Mouse (Mus musculus): ENCODE results near the gene Chd9. TPM values are rescaled to one million over a fixed set of nuclear protein-coding genes. Genes with fewer than 3 reads are reported as not detected.

The Chd9 gene
- polyA plus RNA-seq, 1 experiment from 2014 or later: 81.9 TPM

DNA sequence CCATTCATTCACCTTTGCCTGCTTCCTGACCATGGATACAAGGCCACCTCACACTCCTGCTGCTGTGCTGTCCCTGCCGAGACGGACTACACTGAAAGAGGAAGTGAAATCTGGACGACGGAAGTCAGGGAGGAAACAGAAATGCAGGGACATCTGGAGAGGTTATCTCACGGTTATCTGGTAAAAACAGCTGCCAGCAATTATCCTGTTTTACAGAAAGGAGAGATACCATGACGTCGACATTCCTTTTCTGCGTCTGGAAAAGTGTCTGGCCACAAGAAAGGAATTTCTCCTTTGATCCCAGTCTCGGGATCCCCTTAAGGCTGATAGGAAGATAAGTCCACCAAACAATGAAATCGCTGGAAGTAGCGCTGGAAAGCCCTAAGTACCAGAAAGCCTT is 5.7 kb upstream of the Chd9 start:
- no peak for ATAC-seq (ENCODE audit: borderline replicate concordance, extremely low read depth, low FRiP score, low TSS enrichment)
- no peaks in the 10 kb centered on the region for H3K36me3 ChIP-seq
- WGBS: 10% methylated on average over 11 of the region's 11 CpGs
- H3K4me2 ChIP-seq: no peak overlapping the region; the same call in 1 of the 2 replicates
- H3K27ac ChIP-seq: no peak overlapping the region
- H3K4me3 ChIP-seq: no peak overlapping the region
- H3K9ac ChIP-seq: no peak overlapping the region
- H3K4me1 ChIP-seq: 0 out of 2 replicates have a peak, but pooled peaks cover 4% of the 10 kb centered on the region
- H3K27me3 ChIP-seq: no peaks in the 10 kb centered on the region
- no peaks in the 10 kb centered on the region for H3K9me3 ChIP-seq

DNA sequence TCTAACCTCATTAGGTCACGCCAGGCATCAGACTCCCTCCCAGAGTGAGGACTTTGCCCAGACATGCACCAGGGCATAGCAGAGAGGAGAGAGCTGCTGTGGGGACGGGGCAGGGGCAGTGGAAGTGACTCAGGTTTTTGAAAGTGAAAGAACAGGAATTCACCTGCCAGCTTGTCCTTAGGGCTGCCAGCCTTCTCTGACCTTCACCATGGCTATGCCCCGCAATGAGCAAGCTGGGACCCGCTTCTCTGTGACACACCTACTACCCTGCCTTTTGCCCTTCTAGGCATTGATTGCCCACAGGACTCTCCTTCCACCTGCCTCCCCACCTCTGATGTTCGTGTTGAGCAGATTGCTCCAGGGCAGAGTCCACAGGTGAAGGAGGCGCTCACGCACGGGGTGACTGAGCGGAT is 2.7 kb upstream of the Chd9 start:
- ATAC-seq (ENCODE audit: borderline replicate concordance, extremely low read depth, low FRiP score, low TSS enrichment): no peak
- no peak overlapping the region for H3K9ac ChIP-seq
- no peaks in the 10 kb centered on the region for H3K27me3 ChIP-seq
- WGBS: 76% methylated on average over 9 of the region's 9 CpGs
- H3K4me2 ChIP-seq: no peak overlapping the region
- no peak overlapping the region for H3K27ac ChIP-seq
- peaks cover 19% of the 10 kb centered on the region for H3K4me1 ChIP-seq
- no peaks in the 10 kb centered on the region for H3K36me3 ChIP-seq
- H3K9me3 ChIP-seq: no peaks in the 10 kb centered on the region
- no peak overlapping the region for H3K4me3 ChIP-seq

DNA sequence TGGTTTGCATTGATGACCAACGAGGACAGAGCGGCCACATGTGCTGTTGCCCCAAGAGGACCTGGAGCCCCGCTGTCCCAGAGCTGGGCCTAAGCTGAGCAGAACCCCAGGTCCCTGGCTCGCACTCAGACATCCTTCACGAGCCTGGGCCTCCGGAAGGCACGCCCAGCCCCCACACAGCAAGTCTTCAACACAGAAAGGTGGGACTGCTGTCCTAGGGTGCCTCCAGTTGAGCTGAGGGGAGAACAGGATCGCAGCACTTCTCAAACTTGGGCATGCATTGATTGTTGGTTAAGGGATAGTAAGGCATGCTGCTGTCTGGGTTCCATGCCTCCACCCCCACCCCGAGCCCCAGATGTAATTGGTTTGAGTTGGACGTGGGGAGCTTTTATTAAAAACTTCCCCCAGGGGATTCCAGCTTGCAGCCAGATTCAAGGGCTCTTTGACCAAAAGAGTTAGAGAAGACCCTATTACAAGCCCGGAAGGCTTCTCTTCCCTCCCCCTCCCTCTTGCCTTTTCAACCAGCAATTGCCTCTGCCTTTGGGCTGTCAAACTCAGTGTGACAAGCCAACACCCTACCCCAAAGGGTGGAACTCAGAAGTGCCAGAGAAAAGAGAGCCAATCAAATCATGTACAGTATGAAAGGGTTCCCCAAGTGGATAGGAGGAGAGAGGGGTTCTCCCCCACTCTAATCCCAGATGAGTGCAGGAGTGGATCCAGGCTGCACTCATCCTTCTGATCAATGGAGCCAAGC is 1.0 kb downstream of the Chd9 start:
- ATAC-seq (ENCODE audit: borderline replicate concordance, extremely low read depth, low FRiP score, low TSS enrichment): peak; percentile 74
- Histone ChIP-seq H3K4me2 (peak overlapping the region; percentile 77), H3K4me1 (peaks cover 15% of the 10 kb centered on the region), H3K27me3 (no peaks in the 10 kb centered on the region), H3K9ac (peak overlapping the region; percentile 55), H3K4me3 (peak overlapping the region; percentile 54), H3K36me3 (no peaks in the 10 kb centered on the region), H3K27ac (peak overlapping the region; percentile 42; the same call in 1 of the 2 replicates), H3K9me3 (no peaks in the 10 kb centered on the region)
- WGBS: 4% methylated on average over 11 of the region's 11 CpGs

DNA sequence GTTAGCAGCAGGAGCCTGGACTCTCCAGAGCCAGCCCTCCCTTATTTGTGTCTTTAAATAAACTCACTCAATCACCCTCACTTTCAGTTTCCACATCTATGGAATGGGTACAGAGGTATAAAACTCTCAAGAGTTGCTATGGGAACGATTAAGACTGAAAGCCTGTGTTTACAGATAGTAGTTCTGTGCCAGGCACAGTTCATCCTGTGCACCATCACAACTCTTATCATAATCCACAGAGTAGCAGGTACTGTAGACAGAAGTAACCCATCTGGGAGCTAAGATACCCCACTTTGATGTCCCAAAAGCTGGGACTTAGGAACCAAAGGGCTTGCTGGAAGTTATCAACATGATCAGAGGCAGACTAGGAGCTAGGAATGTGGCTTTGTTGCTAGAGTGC is 1.7 kb downstream of the Chd9 start:
- no peak overlapping the region for H3K27ac ChIP-seq
- 0 out of 2 replicates have a peak overlapping the region, but pooled peaks have one; percentile 55 for H3K9ac ChIP-seq
- H3K36me3 ChIP-seq: no peaks in the 10 kb centered on the region
- ATAC-seq (ENCODE audit: borderline replicate concordance, extremely low read depth, low FRiP score, low TSS enrichment): no peak
- H3K4me1 ChIP-seq: peaks cover 15% of the 10 kb centered on the region
- H3K4me2 ChIP-seq: peak overlapping the region; percentile 77
- no peaks in the 10 kb centered on the region for H3K9me3 ChIP-seq
- 53% methylated on average over 1 of the region's 1 CpGs for WGBS
- H3K4me3 ChIP-seq: peak overlapping the region; percentile 54; the same call in 1 of the 2 replicates
- H3K27me3 ChIP-seq: no peaks in the 10 kb centered on the region

DNA sequence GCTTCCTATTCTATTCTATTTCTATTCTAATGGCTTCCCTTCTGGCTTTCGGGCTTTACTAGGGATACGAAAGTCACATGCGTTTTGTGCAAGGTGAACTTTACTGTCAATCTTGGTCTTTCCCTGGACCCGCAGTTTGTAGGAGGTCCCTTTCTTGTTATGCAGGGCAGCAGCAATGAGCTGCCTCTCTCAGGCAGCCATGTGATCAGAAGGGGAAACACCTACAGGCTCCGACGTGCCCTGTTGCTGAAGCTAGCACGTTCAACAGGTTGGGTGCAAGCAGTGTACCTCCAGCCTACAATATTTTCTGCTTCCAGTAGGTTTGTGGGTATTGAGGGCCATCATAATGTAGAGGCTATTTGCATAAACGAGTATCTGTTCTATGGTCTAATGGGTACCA is 2.8 kb downstream of the Chd9 start:
- Histone ChIP-seq H3K27ac (no peak overlapping the region), H3K36me3 (no peaks in the 10 kb centered on the region), H3K4me1 (peaks cover 15% of the 10 kb centered on the region), H3K4me2 (no peak overlapping the region), H3K27me3 (no peaks in the 10 kb centered on the region), H3K9ac (no peak overlapping the region), H3K9me3 (no peaks in the 10 kb centered on the region), H3K4me3 (no peak overlapping the region)
- 60% methylated on average over 8 of the region's 8 CpGs for WGBS
- no peak for ATAC-seq (ENCODE audit: borderline replicate concordance, extremely low read depth, low FRiP score, low TSS enrichment)

DNA sequence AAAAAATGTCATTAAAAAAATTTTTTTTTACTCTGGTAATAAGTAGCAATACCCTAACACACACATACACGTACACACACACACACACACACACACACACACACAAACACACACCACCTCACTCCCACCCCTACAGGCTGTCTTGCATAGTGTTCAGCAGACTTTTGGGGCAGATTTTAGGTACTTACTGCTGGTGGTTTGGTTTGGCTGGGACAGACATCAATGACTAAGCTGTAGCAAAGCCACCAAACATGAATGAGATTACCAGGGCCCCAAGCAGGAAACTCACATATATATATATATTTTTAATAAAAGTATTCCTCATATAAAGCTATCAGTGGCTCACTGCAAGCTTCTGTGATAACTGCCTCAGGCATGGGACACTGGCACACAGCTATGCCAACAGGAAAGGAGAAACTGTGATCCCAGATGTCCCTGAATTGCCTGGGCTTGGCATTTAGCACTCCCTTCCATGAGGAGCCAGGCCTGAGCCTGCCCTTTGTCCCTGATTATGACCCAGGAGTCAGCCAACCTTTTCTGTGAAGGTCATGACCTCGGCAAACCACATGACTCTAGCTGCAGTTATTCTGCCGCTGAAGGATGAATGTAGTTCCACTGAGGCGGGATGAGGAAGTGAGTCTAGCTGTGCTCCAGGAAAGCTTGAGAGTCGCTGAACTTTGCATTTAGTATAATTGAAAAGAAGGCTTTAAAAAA is 4.6 kb downstream of the Chd9 start:
- Histone ChIP-seq H3K9ac (no peak overlapping the region), H3K4me2 (no peak overlapping the region), H3K27ac (no peak overlapping the region), H3K9me3 (no peaks in the 10 kb centered on the region), H3K4me1 (peaks cover 15% of the 10 kb centered on the region), H3K27me3 (no peaks in the 10 kb centered on the region), H3K4me3 (no peak overlapping the region), H3K36me3 (no peaks in the 10 kb centered on the region)
- ATAC-seq (ENCODE audit: borderline replicate concordance, extremely low read depth, low FRiP score, low TSS enrichment): no peak
- 58% methylated on average over 5 of the region's 5 CpGs for WGBS

DNA sequence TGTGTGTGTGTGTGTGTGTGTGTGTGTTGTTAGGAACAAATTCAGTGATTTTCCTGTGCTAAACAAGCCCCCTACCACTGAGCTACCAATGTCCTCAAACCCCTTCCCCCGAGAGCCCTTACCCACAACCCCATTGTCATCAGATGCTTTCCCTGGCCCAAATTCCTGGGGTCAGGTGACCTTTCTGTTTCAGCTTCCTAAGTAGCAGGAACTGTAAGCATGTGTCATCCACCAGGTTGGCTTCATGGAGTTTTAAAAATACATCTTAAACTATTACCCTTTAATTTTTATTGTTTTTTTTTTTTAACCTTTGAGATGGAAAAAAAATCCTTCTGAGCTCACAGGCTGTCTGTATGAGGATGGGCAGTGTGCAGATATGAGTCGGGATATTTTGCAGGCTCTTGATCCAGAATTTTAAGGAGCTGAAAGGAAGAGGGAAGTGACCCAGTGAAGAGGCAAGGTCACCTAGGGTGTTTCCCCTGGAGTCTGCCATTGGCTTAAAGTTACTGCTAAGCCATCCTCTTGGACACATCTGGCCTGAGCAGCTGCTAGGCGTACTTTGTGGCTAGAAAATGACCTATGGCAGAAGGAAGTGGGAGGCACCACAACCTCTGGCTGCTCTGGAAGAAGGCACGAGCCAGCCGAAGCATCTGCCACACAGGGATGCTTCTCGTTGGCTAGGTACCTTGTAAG is 5.6 kb downstream of the Chd9 start:
- Histone ChIP-seq H3K9me3 (no peaks in the 10 kb centered on the region), H3K4me2 (no peak overlapping the region), H3K4me1 (peaks cover 10% of the 10 kb centered on the region), H3K27ac (no peak overlapping the region), H3K4me3 (no peak overlapping the region), H3K27me3 (no peaks in the 10 kb centered on the region), H3K9ac (no peak overlapping the region), H3K36me3 (no peaks in the 10 kb centered on the region)
- ATAC-seq (ENCODE audit: borderline replicate concordance, extremely low read depth, low FRiP score, low TSS enrichment): no peak
- 60% methylated on average over 6 of the region's 6 CpGs for WGBS

DNA sequence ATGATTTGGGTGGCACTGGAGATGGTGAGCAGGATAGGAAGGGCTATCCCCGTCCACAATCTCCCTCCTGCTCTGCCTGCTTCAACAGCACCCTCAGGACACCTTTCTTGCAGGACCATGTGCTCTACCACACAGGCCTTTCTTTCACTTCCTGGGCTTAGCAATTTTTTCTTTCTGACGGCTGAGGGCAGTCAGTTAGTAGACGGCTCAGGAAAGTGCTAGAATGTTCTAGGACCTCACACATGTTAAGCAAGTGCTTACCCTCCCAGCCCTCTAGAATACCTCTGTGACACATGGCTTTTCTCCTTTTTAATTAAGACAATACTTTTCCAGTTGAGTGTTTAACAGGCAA is 6.1 kb downstream of the Chd9 start:
- Histone ChIP-seq H3K9me3 (no peaks in the 10 kb centered on the region), H3K27me3 (no peaks in the 10 kb centered on the region), H3K27ac (no peak overlapping the region), H3K9ac (no peak overlapping the region), H3K4me3 (no peak overlapping the region), H3K4me2 (no peak overlapping the region), H3K36me3 (no peaks in the 10 kb centered on the region), H3K4me1 (peaks cover 6% of the 10 kb centered on the region)
- no peak for ATAC-seq (ENCODE audit: borderline replicate concordance, extremely low read depth, low FRiP score, low TSS enrichment)
- WGBS: 66% methylated on average over 3 of the region's 3 CpGs

DNA sequence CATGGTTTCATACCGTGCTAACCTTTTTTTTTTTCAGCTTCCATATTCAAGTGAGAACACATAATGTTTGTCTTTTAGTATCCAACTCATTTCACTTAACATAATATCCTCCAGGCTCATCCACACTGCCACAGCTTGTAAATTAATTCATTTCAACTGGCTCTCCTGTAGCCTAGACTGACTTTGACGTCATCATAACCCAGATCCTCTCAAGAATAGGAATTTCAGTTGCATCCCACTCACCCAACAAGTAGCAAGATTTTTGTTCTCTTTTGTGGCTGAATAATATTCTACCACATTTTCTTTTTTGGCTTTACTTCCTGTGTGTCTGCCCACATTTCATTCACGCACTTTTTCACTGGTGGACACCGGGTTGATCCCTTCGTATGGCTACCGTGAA is 9.3 kb downstream of the Chd9 start:
- Histone ChIP-seq H3K27me3 (no peaks in the 10 kb centered on the region), H3K4me2 (no peak overlapping the region), H3K9ac (no peak overlapping the region), H3K4me1 (no peaks in the 10 kb centered on the region), H3K9me3 (no peaks in the 10 kb centered on the region), H3K27ac (no peak overlapping the region), H3K4me3 (no peak overlapping the region), H3K36me3 (no peaks in the 10 kb centered on the region)
- ATAC-seq (ENCODE audit: borderline replicate concordance, extremely low read depth, low FRiP score, low TSS enrichment): no peak
- 91% methylated on average over 6 of the region's 6 CpGs for WGBS

DNA sequence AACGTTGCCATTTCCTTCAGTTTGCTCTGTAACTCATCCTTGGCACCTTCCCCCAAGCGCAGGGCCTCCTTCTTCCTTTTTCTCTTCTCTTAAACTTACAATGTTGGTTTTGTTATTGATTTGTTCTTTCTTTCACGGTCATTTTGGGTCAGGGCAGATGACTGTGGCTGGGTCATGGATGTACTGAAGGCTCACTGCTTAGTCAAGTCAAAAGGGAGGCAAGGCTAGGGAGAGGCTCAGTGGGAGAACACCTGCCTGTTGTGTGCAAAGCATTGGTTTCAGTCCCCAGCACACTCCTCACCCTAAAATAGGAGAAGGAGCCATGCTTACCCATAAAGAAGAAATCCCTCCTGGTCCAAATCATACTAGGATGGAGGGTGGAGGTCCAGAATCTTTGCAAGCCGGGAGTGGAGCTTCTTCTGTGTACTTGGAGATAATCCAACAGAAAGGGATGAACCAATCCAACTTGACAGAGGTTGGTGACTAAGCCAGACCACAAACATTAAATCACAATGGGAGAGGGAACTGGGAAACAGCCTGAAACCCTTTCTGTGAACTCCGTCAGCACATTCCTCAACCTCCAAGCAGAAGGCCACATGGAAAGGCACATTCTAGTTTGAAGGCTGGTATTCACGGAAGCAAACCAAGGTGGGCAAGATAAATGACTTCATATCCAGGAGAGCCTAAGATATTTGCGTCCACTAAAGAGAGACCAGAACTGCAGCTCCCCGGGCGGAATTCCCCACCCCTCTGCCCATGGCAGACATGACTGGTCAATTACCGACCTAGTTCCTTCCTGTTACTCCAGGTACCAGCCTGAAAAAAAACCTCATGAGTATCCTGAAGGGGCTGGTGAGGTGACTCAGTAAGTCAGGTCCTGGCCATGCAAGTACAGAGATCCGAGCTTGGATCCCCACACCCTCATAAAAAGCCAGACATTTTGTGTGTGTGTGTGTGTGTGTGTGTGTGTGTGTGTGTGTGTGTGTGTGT is 11.9 kb downstream of the Chd9 start:
- H3K36me3 ChIP-seq: no peaks in the 10 kb centered on the region
- H3K9me3 ChIP-seq: no peaks in the 10 kb centered on the region
- H3K9ac ChIP-seq: no peak overlapping the region
- H3K4me3 ChIP-seq: no peak overlapping the region
- H3K27ac ChIP-seq: no peak overlapping the region
- no peaks in the 10 kb centered on the region for H3K27me3 ChIP-seq
- ATAC-seq (ENCODE audit: borderline replicate concordance, extremely low read depth, low FRiP score, low TSS enrichment): no peak
- H3K4me2 ChIP-seq: no peak overlapping the region
- 61% methylated on average over 11 of the region's 11 CpGs for WGBS
- H3K4me1 ChIP-seq: no peaks in the 10 kb centered on the region

DNA sequence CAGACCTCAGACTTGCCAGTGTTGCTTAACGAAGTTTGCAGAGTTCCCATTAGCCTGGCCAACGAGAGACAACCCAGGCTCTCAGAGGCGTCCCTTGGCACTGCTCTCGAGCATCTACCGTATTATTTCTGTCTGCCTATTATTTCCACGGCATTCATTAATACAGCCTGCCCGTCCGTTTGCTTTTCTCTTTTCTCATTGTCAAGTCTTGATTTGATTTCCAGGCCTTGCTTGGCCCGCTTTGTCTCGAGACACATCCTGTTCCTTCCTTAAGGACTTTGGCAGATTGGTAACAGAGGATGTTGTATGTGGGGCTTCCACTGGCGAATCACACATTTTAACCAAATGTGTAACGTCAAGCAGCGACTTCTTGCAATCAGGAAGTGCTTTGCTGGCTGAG is 13.2 kb downstream of the Chd9 start:
- Histone ChIP-seq H3K27ac (no peak overlapping the region), H3K4me2 (no peak overlapping the region), H3K9ac (no peak overlapping the region), H3K36me3 (no peaks in the 10 kb centered on the region), H3K4me3 (no peak overlapping the region), H3K4me1 (no peaks in the 10 kb centered on the region), H3K9me3 (no peaks in the 10 kb centered on the region), H3K27me3 (no peaks in the 10 kb centered on the region)
- ATAC-seq (ENCODE audit: borderline replicate concordance, extremely low read depth, low FRiP score, low TSS enrichment): no peak
- WGBS: 64% methylated on average over 13 of the region's 13 CpGs

All from lung, embryonic 15.5 days (tissue).